Mouse (Mus musculus): Measurements from ENCODE around the gene Rph3al. TPM values are rescaled to one million over a fixed set of nuclear protein-coding genes. Genes with fewer than 3 reads are reported as not detected.
A peak's percentile ranks its signal among the peaks of the same experiment; 100 is the strongest.

Rph3al gene
- polyA plus RNA-seq, 1 experiment from 2014 or later, result 2.1 TPM

DNA sequence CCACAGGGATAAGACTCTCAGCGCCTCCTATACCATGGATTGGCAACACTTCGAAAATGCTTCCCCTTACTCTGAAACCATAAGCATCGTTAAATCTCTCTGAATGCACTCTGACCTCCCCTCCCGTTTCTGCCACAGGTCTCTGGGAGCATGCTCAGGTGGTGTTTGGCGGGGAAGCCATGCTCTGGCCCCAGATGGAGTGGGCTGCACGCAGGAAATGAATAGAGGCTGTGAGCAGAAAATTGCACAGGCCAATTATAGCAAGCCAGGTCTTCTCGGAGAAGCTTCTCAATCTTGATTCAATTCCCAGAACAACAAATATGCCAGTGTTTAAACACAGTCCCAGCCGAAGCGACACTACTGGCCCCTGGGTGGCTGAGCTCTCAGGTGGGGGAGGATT, 72.4 kb downstream of the Rph3al start:
- no peaks in the 10 kb centered on the region for H3K36me3 ChIP-seq (replicated peaks)
- H3K9me3 ChIP-seq, result no peaks in the 10 kb centered on the region
- WGBS, result 47% methylated on average over 9 of the region's 9 CpGs
- no peaks in the 10 kb centered on the region; the same call in none of the 2 replicates for H3K27me3 ChIP-seq (ENCODE audit: poor library complexity, severe bottlenecking)
- no peak overlapping the region; the same call in 1 of the 2 replicates for H3K27ac ChIP-seq
- peaks cover 42% of the 10 kb centered on the region for H3K4me1 ChIP-seq
- DNase-seq (ENCODE audit: extremely low spot score, low spot score), result no peak
- H3K4me3 ChIP-seq, result no peak overlapping the region

GRCm38 (mm10) chr11:75865253-75865619, 73.0 kb downstream of the Rph3al start:
- Histone ChIP-seq H3K4me3 (no peak overlapping the region), H3K4me1 (peaks cover 39% of the 10 kb centered on the region), H3K36me3 (replicated peaks) (no peaks in the 10 kb centered on the region), H3K9me3 (no peaks in the 10 kb centered on the region), H3K27ac (peak overlapping the region; percentile 4; the same call in 1 of the 2 replicates), H3K27me3 (ENCODE audit: poor library complexity, severe bottlenecking) (no peaks in the 10 kb centered on the region; the same call in 1 of the 2 replicates)
- WGBS, result 49% methylated on average over 7 of the region's 7 CpGs
- no peak for DNase-seq (ENCODE audit: extremely low spot score, low spot score)

GRCm38 (mm10) chr11:75864529-75865252, 73.5 kb downstream of the Rph3al start:
- Histone ChIP-seq H3K27ac (0 out of 2 replicates have a peak overlapping the region, but pooled peaks have one; percentile 4), H3K4me1 (peaks cover 34% of the 10 kb centered on the region), H3K27me3 (ENCODE audit: poor library complexity, severe bottlenecking) (no peaks in the 10 kb centered on the region; the same call in 1 of the 2 replicates), H3K36me3 (replicated peaks) (no peaks in the 10 kb centered on the region), H3K4me3 (no peak overlapping the region), H3K9me3 (no peaks in the 10 kb centered on the region)
- DNase-seq (ENCODE audit: extremely low spot score, low spot score), result no peak
- WGBS, result 48% methylated on average over 4 of the region's 4 CpGs

- H3K9me3 ChIP-seq, result no peaks in the 10 kb centered on the region
- H3K36me3 ChIP-seq (replicated peaks), result no peaks in the 10 kb centered on the region
- H3K4me3 ChIP-seq, result no peak overlapping the region
- H3K4me1 ChIP-seq, result peaks cover 37% of the 10 kb centered on the region
- DNase-seq (ENCODE audit: extremely low spot score, low spot score), result no peak
- WGBS, result 86% methylated on average over 4 of the region's 4 CpGs
- H3K27ac ChIP-seq, result no peak overlapping the region
- no peaks in the 10 kb centered on the region; the same call in 1 of the 2 replicates for H3K27me3 ChIP-seq (ENCODE audit: poor library complexity, severe bottlenecking)
These were observed 75.8 kb downstream of the Rph3al start for GRCm38 (mm10) chr11:75862466-75862865.

DNA sequence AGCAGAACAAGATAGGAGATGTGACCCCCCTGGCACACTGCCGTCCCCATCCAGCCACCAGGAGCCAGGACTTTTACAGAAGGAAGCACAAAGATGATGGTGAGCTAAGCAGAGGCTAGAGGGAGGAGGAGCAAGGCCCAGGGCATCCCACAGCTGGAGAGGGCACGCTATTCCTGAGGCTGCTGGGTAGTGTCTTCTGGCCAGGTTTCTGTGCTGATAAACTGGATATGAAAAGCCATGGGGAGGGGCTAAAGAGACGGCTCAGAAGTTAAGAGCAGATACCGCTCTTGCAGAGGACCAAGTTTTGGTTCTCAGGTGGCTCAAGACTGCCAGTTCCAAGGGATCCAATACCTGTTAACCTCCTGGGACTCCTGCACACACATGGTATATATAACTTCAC, 76.6 kb downstream of the Rph3al start:
- H3K27ac ChIP-seq, result no peak overlapping the region
- 71% methylated on average over 4 of the region's 4 CpGs for WGBS
- no peak overlapping the region for H3K4me3 ChIP-seq
- H3K9me3 ChIP-seq, result no peaks in the 10 kb centered on the region
- H3K4me1 ChIP-seq, result peaks cover 37% of the 10 kb centered on the region
- DNase-seq (ENCODE audit: extremely low spot score, low spot score), result no peak
- no peaks in the 10 kb centered on the region; the same call in 1 of the 2 replicates for H3K27me3 ChIP-seq (ENCODE audit: poor library complexity, severe bottlenecking)
- no peaks in the 10 kb centered on the region for H3K36me3 ChIP-seq (replicated peaks)

GRCm38 (mm10) chr11:75861213-75861612, 77.0 kb downstream of the Rph3al start:
- Histone ChIP-seq H3K27ac (no peak overlapping the region), H3K4me1 (peaks cover 37% of the 10 kb centered on the region), H3K36me3 (replicated peaks) (no peaks in the 10 kb centered on the region), H3K27me3 (ENCODE audit: poor library complexity, severe bottlenecking) (no peaks in the 10 kb centered on the region; the same call in 1 of the 2 replicates), H3K9me3 (no peaks in the 10 kb centered on the region), H3K4me3 (no peak overlapping the region)
- 75% methylated on average over 14 of the region's 14 CpGs for WGBS
- no peak for DNase-seq (ENCODE audit: extremely low spot score, low spot score)

DNA sequence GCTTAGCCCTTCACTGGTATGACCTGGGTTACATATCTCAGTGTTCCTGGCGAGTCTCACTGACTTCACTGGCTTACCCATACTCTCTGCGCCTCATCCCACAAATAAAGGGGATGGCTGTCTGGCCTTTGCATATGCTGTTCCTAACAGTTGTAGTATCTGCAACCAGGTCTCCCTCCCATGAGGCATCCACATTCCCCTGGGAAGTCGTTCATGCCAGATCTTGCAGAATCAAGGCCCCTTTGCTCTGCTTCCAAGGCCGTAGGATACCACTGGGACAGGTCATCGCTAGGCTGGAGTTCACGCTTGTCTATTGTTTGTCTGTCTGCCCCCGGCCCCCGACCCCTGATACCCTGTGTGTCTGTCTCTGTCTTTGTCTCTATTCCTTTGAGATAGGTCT, 78.8 kb downstream of the Rph3al start:
- H3K4me1 ChIP-seq, result peaks cover 20% of the 10 kb centered on the region
- no peak for DNase-seq (ENCODE audit: extremely low spot score, low spot score)
- no peaks in the 10 kb centered on the region; the same call in 1 of the 2 replicates for H3K27me3 ChIP-seq (ENCODE audit: poor library complexity, severe bottlenecking)
- no peaks in the 10 kb centered on the region for H3K36me3 ChIP-seq (replicated peaks)
- H3K4me3 ChIP-seq, result no peak overlapping the region
- H3K9me3 ChIP-seq, result no peaks in the 10 kb centered on the region
- WGBS, result 78% methylated on average over 8 of the region's 8 CpGs
- 0 out of 2 replicates have a peak overlapping the region, but pooled peaks have one; percentile 0 for H3K27ac ChIP-seq

DNA sequence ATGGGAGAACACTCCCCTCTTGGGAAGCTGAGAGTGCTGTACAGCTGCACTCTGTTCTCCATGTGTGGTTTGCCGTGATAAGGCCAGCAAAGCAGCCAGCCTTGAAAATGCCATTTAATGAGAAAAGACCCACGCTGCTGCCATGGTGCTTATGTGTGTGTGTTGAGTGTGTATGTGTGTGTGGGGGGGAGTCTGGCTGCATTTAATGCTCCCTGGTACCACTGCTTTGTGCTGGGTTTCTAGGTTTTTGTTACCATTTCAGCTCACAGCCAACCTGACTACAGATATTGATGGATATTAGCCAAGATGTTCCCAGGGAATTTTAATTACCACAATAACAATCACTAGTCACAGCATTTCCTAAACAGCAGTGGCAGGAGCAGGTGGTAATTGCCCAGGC, 79.3 kb downstream of the Rph3al start:
- no peaks in the 10 kb centered on the region; the same call in 1 of the 2 replicates for H3K27me3 ChIP-seq (ENCODE audit: poor library complexity, severe bottlenecking)
- 0 out of 2 replicates have a peak overlapping the region, but pooled peaks have one; percentile 0 for H3K27ac ChIP-seq
- H3K9me3 ChIP-seq, result no peaks in the 10 kb centered on the region
- 83% methylated on average over 2 of the region's 2 CpGs for WGBS
- H3K4me1 ChIP-seq, result peaks cover 20% of the 10 kb centered on the region
- H3K4me3 ChIP-seq, result no peak overlapping the region
- no peak for DNase-seq (ENCODE audit: extremely low spot score, low spot score)
- H3K36me3 ChIP-seq (replicated peaks), result no peaks in the 10 kb centered on the region

DNA sequence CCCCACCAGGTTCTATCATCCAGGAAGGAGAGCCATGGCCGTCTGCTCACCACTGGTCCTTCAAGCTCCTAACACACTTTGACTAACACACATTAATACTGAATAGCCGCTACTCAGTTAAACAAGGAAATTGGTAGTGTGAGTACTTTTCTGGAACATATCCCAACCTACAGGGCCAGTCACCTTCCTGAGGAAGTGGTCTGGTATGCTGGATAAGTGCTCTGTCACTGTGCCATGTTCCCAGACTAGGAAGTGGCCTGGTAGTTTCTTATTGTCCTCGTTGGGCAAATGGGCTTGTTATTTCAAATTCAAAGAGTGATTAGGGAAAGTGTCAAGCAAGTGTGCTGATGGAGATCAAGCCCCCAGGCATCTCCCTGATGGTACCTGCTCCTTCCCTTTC, 80.4 kb downstream of the Rph3al start:
- WGBS, result 87% methylated on average over 3 of the region's 3 CpGs
- Histone ChIP-seq H3K36me3 (replicated peaks) (no peaks in the 10 kb centered on the region), H3K4me1 (peaks cover 26% of the 10 kb centered on the region)

GRCm38 (mm10) chr11:75854327-75854726, 83.9 kb downstream of the Rph3al start:
- no peaks in the 10 kb centered on the region for H3K9me3 ChIP-seq
- no peak overlapping the region for H3K27ac ChIP-seq
- H3K4me1 ChIP-seq, result peaks cover 13% of the 10 kb centered on the region; the same call in 1 of the 2 replicates
- WGBS, result 88% methylated on average over 7 of the region's 7 CpGs
- no peaks in the 10 kb centered on the region for H3K27me3 ChIP-seq (ENCODE audit: poor library complexity, severe bottlenecking)
- no peaks in the 10 kb centered on the region for H3K36me3 ChIP-seq (replicated peaks)
- DNase-seq (ENCODE audit: extremely low spot score, low spot score), result no peak
- no peak overlapping the region for H3K4me3 ChIP-seq

More for the DNA sequence above, 80.4 kb downstream of the Rph3al start:
- Histone ChIP-seq H3K9me3 (no peaks in the 10 kb centered on the region), H3K27me3 (ENCODE audit: poor library complexity, severe bottlenecking) (no peaks in the 10 kb centered on the region; the same call in 1 of the 2 replicates), H3K4me3 (no peak overlapping the region), H3K27ac (0 out of 2 replicates have a peak overlapping the region, but pooled peaks have one; percentile 13)
- no peak for DNase-seq (ENCODE audit: extremely low spot score, low spot score)

DNA sequence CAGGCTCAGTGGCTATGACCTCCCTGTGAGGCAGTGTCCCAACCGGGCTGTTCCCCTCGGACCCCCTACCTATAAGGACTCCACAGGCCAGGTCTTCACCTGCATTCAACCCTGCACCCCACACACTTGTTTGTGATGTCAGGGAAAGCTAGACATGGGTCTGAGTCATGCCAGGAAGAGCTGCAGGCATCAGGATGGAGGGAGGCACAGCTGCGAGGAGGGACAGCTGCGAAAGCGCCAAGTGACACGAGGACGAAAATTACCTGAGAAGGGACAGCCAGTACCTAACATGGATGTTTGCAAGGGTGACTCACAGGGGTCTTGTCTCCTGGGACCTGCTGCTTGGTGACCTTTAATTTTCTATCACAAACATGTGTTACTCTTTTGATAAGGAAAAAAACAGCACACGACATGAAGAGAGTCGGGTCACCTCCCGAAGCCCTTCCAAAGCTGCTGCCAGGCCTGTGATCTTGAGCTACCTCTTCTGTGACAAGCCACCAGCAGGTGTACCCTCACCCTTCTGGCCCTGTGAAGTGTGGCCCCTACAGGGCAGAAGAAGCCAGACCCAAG, 85.1 kb downstream of the Rph3al start:
- Histone ChIP-seq H3K27me3 (ENCODE audit: poor library complexity, severe bottlenecking) (no peaks in the 10 kb centered on the region), H3K36me3 (replicated peaks) (no peaks in the 10 kb centered on the region), H3K4me3 (no peak overlapping the region), H3K9me3 (no peaks in the 10 kb centered on the region), H3K27ac (no peak overlapping the region), H3K4me1 (peaks cover 12% of the 10 kb centered on the region)
- no peak for DNase-seq (ENCODE audit: extremely low spot score, low spot score)
- WGBS, result 88% methylated on average over 10 of the region's 10 CpGs

DNA sequence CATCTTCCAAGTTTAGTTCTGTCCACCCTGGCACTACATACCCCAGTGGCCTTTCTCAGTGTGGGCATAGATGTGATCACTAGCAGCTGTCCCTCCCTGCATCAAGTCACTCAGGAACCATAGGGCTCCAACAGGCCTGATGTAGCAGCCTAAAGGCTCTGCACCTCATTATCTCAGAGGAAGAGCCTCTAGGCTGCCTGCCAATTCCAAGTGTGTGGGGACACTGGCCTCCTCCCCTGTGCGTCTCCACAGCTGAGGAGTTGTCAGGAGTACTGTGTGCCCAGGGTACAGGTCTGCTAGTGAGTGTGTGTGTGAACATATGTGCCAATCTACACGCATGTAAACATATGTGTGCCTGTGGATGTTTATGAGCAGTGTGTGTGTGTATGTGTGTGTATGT, 85.7 kb downstream of the Rph3al start:
- H3K4me1 ChIP-seq, result peaks cover 12% of the 10 kb centered on the region
- H3K4me3 ChIP-seq, result no peak overlapping the region
- 0 out of 2 replicates have a peak, but pooled peaks cover under 1% of the 10 kb centered on the region for H3K27me3 ChIP-seq (ENCODE audit: poor library complexity, severe bottlenecking)
- H3K36me3 ChIP-seq (replicated peaks), result no peaks in the 10 kb centered on the region
- no peak overlapping the region for H3K27ac ChIP-seq
- H3K9me3 ChIP-seq, result no peaks in the 10 kb centered on the region
- DNase-seq (ENCODE audit: extremely low spot score, low spot score), result no peak
- WGBS, result 88% methylated on average over 2 of the region's 2 CpGs

DNA sequence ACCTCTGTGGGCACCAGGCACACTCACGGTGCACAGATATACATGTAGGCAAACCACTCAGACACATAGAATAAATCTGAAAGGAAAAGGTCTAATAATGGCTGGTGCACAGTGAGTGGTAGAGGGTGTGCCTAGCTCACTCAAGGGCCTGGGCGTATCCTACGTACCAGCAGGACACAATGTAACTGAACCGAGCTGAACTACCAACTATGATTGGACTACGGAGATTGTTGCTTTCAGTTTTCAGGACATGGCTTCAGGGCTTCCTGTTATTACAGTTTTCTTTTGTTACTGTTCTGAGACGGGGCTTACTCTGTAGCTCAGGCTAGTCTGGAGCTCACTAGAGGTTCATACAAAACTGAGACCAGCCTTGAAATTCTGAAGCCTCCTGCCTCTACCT, 88.7 kb downstream of the Rph3al start:
- Histone ChIP-seq H3K4me3 (no peak overlapping the region), H3K27me3 (ENCODE audit: poor library complexity, severe bottlenecking) (peaks cover 4% of the 10 kb centered on the region; the same call in 1 of the 2 replicates), H3K4me1 (peaks cover 35% of the 10 kb centered on the region), H3K27ac (no peak overlapping the region), H3K9me3 (no peaks in the 10 kb centered on the region), H3K36me3 (replicated peaks) (no peaks in the 10 kb centered on the region)
- WGBS, result 88% methylated on average over 6 of the region's 6 CpGs
- no peak for DNase-seq (ENCODE audit: extremely low spot score, low spot score)
